Mouse (Mus musculus) left cerebral cortex, postnatal 4 days (tissue): Measurements from ENCODE around the gene Gm20929. TPM values are rescaled to one million over a fixed set of nuclear protein-coding genes. Genes with fewer than 3 reads are reported as not detected.
"Not testable (repeated sequence)": the region's sequence is repeated elsewhere in the genome, so short reads cannot be mapped to it uniquely, and the experiment has no call there.

Experiments
- DNase-seq: peaks from one replicate; pipeline ENCODE4 v3.0.0-alpha.2; 2022
- intact Hi-C: fragments of 180-260 bp; cut with DNase I; formaldehyde crosslinking; loops from one replicate; pipeline ENCODE4 v1.15.1; 2025
- total RNA-seq, 2 experiments: library from RNA; stranded (reverse); gene quantifications; 2 replicates each; pipeline ENCODE4 v1.2.3; 2021

The Gm20929 gene
- not detected for total RNA-seq

DNA sequence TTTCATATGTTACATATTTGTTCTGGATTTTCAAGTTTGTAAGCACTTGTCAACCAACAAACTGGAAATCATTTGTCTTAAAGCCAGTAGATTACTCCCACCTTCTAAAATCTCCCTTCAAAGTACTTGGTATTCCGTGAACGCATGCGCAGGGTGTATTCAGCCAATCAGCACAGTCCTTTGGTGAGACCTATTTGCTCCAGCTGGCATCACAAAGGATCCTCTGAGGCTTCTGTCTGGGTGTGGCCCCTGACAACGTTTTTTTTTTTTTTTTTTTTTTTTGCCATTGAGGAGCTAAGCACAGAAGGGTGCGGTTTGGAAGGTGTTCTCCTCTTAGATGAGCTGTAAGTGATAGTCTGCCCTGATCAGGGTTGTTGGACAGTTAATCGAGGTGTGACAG is at the start of gene Gm20929:
Gm20929 (plus strand) TSS at position 301 of the 400 bp plus-strand sequence.
- intact Hi-C loops, DNase-seq: not testable (repeated sequence)
